Mouse (Mus musculus) heart, embryonic 14.5 days (tissue): ENCODE measurements at regions not wholly inside any gene's neighbourhood (a gene's known extent, or its start where the extent isn't known, plus 50 kb on each side); places are given as distances from the start of the nearest gene placed in this dataset.

ENCODE experiments used
- ATAC-seq: fragments of 200-750 bp; cut with Nextera tagmentation; 2 replicates; pipeline ENCODE4 v1.8.0; 2017; ENCODE audit warnings: low read depth, moderate TSS enrichment; ENCODE audit not compliant: insufficient number of reproducible peaks, insufficient read depth, low FRiP score
- H3K27ac ChIP-seq, 2 experiments: fragments of 200-500 bp in 1 of 2; fragments of 300-500 bp in 1 of 2; sonication (generic) in 1 of 2; replicated peaks in 1 of 2; 2 replicates each; pipeline ENCODE4 v1.5.1; 2012 to 2014; ENCODE audit warnings: low read depth in 2 of 2, low read length in 2 of 2, control low read depth in 1 of 2, mild to moderate bottlenecking in 1 of 2, mixed read lengths in 1 of 2; ENCODE audit not compliant: control insufficient read depth in 1 of 2, insufficient read depth in 1 of 2
- H3K27me3 ChIP-seq: fragments of 300-500 bp; sonication (generic); 2 replicates; pipeline ENCODE4 v1.6.1; 2014; ENCODE audit warnings: mild to moderate bottlenecking, low read length, control low read depth; ENCODE audit not compliant: control insufficient read depth, insufficient read depth
- H3K36me3 ChIP-seq: fragments of 300-500 bp; sonication (generic); 2 replicates; pipeline ENCODE4 v1.6.1; 2014; ENCODE audit warnings: mild to moderate bottlenecking, control low read depth, low read length, mixed read lengths; ENCODE audit not compliant: control insufficient read depth, insufficient read depth
- H3K4me1 ChIP-seq, 2 experiments: fragments of 200-500 bp in 1 of 2; fragments of 300-500 bp in 1 of 2; sonication (generic) in 1 of 2; 2 replicates each; pipeline ENCODE4 v1.6.1; 2012 to 2014; ENCODE audit warnings: low read length in 2 of 2, control low read depth in 1 of 2, mixed read lengths in 1 of 2; ENCODE audit not compliant: control insufficient read depth in 2 of 2, insufficient read depth in 2 of 2
- H3K4me2 ChIP-seq: fragments of 300-500 bp; sonication (generic); 2 replicates; pipeline ENCODE4 v1.6.1; 2014; ENCODE audit warnings: mild to moderate bottlenecking, low read length
- H3K4me3 ChIP-seq, 2 experiments: fragments of 200-500 bp in 1 of 2; fragments of 300-500 bp in 1 of 2; sonication (generic) in 1 of 2; 2 replicates each; pipeline ENCODE4 v1.5.1; 2012 to 2014; ENCODE audit warnings: low read length in 2 of 2, mild to moderate bottlenecking in 2 of 2, control low read depth in 1 of 2, low read depth in 1 of 2, moderate library complexity in 1 of 2; ENCODE audit not compliant: control insufficient read depth in 1 of 2, insufficient read depth in 1 of 2
- H3K9ac ChIP-seq: fragments of 300-500 bp; sonication (generic); 2 replicates; pipeline ENCODE4 v1.6.1; 2014; ENCODE audit warnings: mild to moderate bottlenecking, low read length
- H3K9me3 ChIP-seq: fragments of 300-500 bp; sonication (generic); 2 replicates; pipeline ENCODE4 v1.6.1; 2016; ENCODE audit warnings: low read length, control low read depth; ENCODE audit not compliant: control insufficient read depth
- WGBS: fragments of 180-500 bp; shearing (Covaris S2); extraction: QIAGEN DNeasy Blood & Tissue Kit; methylation state at CpG from one replicate; pipeline ENCODE4 v1.1.7; 2014; 5-methylcytosine and 5-hydroxymethylcytosine counted together

DNA sequence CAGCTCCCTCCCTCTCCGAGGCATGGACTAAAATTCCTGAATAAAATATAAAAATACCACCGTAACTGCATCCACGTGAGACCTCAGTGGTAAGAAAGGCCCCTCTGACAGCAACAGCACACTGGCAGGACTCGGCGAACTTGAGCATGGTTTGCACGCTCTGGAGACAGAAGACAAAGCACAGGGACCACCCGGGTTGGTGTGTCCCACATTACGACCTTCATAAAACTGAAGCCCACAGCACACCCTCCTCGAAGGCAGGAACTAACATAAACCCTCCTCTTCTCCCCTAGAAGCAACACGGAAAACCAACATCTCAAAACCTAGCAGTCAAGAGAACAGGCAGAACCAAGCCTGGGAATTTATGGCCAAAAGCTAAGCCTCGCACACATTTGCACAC is 101.7 kb upstream of the Hnrnpa3 start:
- Histone ChIP-seq H3K4me1 (peaks cover 6 to 16% of the 10 kb centered on the region in 2 experiments), H3K9me3 (no peaks in the 10 kb centered on the region), H3K27me3 (no peaks in the 10 kb centered on the region), H3K36me3 (no peaks in the 10 kb centered on the region), H3K27ac (no peak overlapping the region; a peak in 1 of 4 replicates), H3K4me3 (no peak overlapping the region), H3K4me2 (no peak overlapping the region), H3K9ac (no peak overlapping the region)
- 83% methylated on average over 11 of the region's 11 CpGs for WGBS
- ATAC-seq = no peak

DNA sequence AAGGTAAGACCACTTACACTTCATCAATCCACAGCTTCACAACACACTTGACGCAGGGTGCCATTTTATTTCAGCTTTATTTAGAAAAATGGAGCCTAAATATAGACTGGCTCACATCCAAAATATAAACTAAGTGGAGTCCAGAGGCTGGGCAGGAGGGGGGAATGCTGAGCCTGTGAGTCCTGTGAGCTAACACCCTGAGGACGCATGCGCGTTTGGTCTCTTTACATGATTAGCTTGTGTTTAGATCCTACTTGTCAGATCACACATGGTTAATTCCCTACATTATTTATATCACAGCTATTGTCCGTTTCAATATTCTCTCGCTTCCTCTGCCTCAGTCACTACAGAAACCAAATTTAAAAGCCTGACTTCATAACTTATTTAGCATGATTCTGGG is 99.1 kb upstream of the Hnrnpa3 start:
- Histone ChIP-seq H3K4me3 (no peak overlapping the region), H3K27ac (no peak overlapping the region)
- ATAC-seq = no peak

DNA sequence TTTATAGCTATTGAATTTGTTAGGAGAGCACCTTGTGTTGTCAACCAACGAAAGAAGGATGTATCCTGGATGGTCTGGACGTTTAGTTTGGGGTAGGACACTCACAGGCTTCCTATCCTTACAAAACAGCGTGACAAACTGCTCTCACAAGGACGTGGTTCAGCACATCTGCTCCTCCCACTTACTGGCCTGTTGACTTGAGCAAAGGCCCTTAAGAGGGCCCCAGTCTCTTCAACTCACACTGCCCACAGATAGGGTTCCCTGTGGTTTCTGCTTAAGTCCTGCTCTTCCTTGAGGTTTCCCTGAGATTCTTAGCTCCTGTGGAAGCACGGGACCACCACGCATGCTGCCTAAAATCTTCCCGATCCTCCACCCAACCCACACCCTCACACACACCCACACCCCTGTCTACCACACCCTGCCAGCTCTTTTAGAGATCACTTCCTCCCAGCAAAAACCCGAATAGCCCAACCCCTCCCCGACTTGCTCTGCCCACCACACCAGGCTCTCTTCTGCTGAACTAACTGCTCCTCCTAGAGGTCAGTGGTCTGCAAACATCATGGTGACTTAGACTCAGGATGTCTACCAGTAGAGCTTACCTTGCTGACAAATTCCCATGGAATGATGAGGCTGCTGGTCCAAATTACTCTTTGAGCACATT is 95.7 kb upstream of the Hnrnpa3 start:
- 45% methylated on average over 9 of the region's 9 CpGs for WGBS

More for the DNA sequence above, 99.1 kb upstream of the Hnrnpa3 start:
- H3K4me1 ChIP-seq = peaks cover 6 to 16% of the 10 kb centered on the region in 2 experiments
- H3K4me2 ChIP-seq = no peak overlapping the region
- no peaks in the 10 kb centered on the region for H3K36me3 ChIP-seq
- H3K9me3 ChIP-seq = no peaks in the 10 kb centered on the region
- H3K27me3 ChIP-seq = no peaks in the 10 kb centered on the region
- 33% methylated on average over 6 of the region's 6 CpGs for WGBS
- H3K9ac ChIP-seq = no peak overlapping the region

DNA sequence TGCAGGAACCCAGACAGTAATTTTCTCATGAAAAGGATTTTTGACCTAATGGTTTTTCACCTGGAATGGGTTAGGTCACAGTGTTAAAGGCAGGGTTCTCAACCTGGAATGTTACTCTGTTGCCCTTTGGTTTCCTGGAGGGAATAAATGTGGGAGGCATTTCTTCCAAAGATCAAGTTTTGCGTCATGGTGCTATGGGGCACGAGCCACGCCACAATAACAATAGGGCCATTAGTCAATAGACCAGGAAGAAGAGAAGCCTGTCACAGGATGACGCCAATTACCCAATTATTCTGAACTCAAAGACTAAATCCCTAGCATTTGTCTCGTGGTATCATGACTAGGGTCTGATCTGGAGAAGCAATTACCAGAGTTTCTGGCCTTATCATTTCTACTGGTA is 94.3 kb upstream of the Hnrnpa3 start:
- H3K4me2 ChIP-seq = no peak overlapping the region
- no peak overlapping the region for H3K4me3 ChIP-seq
- no peaks in the 10 kb centered on the region for H3K27me3 ChIP-seq
- no peaks in the 10 kb centered on the region for H3K36me3 ChIP-seq
- 70% methylated on average over 5 of the region's 5 CpGs for WGBS
- H3K9me3 ChIP-seq = no peaks in the 10 kb centered on the region
- no peak for ATAC-seq
- peaks cover 0 to 5% of the 10 kb centered on the region in 2 experiments; a peak in 1 of 4 replicates for H3K4me1 ChIP-seq
- H3K9ac ChIP-seq = no peak overlapping the region
- no peak overlapping the region for H3K27ac ChIP-seq

More for the DNA sequence above, 95.7 kb upstream of the Hnrnpa3 start:
- Histone ChIP-seq H3K4me2 (0 out of 2 replicates have a peak overlapping the region, but pooled peaks have one; percentile 23), H3K9me3 (no peaks in the 10 kb centered on the region), H3K36me3 (no peaks in the 10 kb centered on the region), H3K27ac (no peak overlapping the region), H3K4me1 (peaks cover 2 to 13% of the 10 kb centered on the region in 2 experiments; a peak in 3 of 4 replicates), H3K9ac (no peak overlapping the region), H3K27me3 (no peaks in the 10 kb centered on the region), H3K4me3 (no peak overlapping the region)
- no peak for ATAC-seq

DNA sequence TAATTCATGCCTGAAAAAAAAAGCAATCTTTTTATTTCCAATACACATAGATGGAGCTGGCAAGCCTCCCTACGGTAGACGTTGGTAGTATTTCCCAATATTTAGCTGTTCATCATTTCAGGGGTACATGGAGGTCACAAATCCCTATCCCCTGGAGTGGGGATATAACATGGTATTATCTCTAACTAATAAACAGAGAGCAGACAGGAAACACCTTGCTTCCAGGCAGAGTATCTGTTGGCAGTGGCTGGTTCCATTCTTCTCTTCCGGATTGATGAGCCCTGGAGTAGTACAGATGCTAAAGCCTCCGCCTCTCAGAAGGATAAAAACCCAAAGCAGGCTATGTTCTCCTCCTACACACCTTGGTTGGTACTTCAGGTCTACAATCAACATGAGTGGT is 91.9 kb upstream of the Hnrnpa3 start:
- H3K9me3 ChIP-seq = no peaks in the 10 kb centered on the region
- H3K27ac ChIP-seq = no peak overlapping the region
- WGBS = 87% methylated on average over 4 of the region's 4 CpGs
- no peaks in the 10 kb centered on the region for H3K4me1 ChIP-seq
- H3K27me3 ChIP-seq = no peaks in the 10 kb centered on the region
- H3K36me3 ChIP-seq = no peaks in the 10 kb centered on the region
- no peak overlapping the region for H3K9ac ChIP-seq
- no peak overlapping the region for H3K4me2 ChIP-seq
- ATAC-seq = no peak
- no peak overlapping the region for H3K4me3 ChIP-seq

DNA sequence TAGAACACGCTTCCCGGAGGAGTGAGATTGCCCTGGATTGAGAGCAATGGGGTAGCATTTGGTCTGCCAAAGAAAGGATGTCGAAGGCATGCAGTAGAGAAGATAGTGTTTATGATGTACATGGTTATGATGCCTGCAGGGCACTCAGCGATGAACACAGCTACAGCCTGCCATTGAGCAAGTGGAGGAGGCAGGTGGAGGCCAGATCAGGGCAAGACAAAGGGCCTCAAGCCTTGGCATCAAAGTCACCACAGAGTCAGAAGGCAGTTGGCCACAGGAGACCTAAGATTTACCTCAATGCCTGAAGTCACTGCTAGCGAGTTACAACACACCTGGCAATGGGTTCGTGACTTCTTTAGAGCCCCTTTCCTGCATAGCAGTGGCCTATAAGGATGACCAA is 89.3 kb upstream of the Hnrnpa3 start:
- Histone ChIP-seq H3K4me3 (no peak overlapping the region), H3K27ac (no peak overlapping the region)
- 78% methylated on average over 6 of the region's 6 CpGs for WGBS

DNA sequence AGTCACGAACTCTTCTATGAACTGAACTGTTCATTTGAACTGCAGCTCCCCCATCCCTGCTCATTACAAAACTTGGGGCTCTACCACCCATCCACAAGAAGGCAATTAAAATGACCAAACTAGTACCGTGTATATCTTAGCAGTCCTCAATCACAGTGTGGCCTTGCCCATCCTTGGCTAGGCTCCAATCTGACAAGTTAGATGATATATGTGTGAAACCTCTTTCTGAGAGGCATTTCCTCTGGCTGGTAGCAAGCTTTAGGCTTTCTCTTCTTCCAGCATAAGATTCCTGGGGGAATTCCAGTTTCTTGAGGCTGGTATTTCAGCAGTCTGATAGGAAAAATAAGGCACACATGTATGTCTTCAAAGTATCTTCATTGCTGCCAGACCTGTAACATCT is 88.8 kb upstream of the Hnrnpa3 start:
- Histone ChIP-seq H3K9me3 (no peaks in the 10 kb centered on the region), H3K4me1 (no peaks in the 10 kb centered on the region), H3K4me3 (no peak overlapping the region), H3K27me3 (no peaks in the 10 kb centered on the region), H3K9ac (no peak overlapping the region), H3K36me3 (no peaks in the 10 kb centered on the region), H3K27ac (no peak overlapping the region), H3K4me2 (no peak overlapping the region)
- 66% methylated on average over 2 of the region's 2 CpGs for WGBS
- ATAC-seq = no peak

More for the DNA sequence above, 89.3 kb upstream of the Hnrnpa3 start:
- no peak for ATAC-seq
- Histone ChIP-seq H3K9me3 (no peaks in the 10 kb centered on the region), H3K36me3 (no peaks in the 10 kb centered on the region), H3K4me2 (no peak overlapping the region), H3K27me3 (no peaks in the 10 kb centered on the region), H3K9ac (no peak overlapping the region), H3K4me1 (no peaks in the 10 kb centered on the region)

DNA sequence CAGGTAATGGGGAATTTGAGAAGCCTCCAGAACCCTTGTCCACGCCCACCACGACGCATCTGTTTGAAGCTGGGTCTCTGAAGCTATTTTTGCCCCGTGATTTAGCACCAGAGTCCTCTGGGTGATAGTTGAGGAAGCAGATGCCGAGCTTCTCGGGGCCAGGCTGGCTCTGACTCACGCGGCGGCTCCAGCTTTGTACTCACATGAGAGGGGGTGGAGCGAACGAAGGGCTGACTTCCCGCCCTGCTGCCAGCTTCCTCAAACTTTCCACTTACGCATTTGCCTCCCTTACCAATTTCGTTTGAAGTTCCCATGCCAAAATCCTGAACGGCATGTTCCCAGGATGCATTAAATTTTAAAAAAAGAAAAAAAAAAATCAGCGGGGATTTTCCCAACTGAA is 74.1 kb upstream of the Hnrnpa3 start:
- Histone ChIP-seq H3K4me3 (peak overlapping the region; percentile 31 to 42), H3K27me3 (0 out of 2 replicates have a peak, but pooled peaks cover 3% of the 10 kb centered on the region), H3K9ac (peak overlapping the region; percentile 51), H3K36me3 (no peaks in the 10 kb centered on the region), H3K4me1 (peaks cover under 1 to 15% of the 10 kb centered on the region in 2 experiments), H3K4me2 (peak overlapping the region; percentile 65), H3K9me3 (no peaks in the 10 kb centered on the region), H3K27ac (peak overlapping the region; percentile 20 to 45; a peak in 2 of 4 replicates)
- 0 out of 2 replicates have a peak, but pooled peaks have one; percentile 80 for ATAC-seq
- 1% methylated on average over 16 of the region's 16 CpGs for WGBS
